ENCODE assay signal across 16 mouse cellular contexts in the genomic region with DNA sequence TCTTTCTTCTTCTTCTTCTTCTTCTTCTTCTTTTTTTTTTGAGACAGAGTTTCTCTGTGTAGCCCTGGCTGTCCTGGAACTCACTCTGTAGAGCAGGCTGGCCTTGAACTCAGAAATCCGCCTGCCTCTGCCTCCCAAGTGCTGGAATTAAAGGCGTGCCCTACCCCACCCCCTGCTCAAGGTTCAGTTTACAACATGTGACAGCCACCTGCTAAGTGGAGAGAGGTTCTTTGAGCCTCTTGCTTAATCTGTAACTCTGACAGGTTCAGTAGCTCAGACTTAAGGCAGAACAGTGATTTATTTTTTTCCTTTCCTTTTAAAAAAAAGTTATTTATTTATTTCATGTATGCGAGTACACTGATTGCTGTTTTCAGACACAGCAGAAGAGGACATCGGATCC. TPM values are rescaled to one million over a fixed set of nuclear protein-coding genes. Genes with fewer than 3 reads are reported as not detected.
"Had no signal": no experiment of that assay in that cellular context is flagged by ENCODE, and none has a peak within 500 bp of the region (broad histone marks: within the 10 kb centered on the region; RNA-seq: fewer than 3 reads in every experiment).

No protein-coding gene starts in this region.

RNA-seq across cellular contexts. Expression of a gene that starts 18.4 kb away (rescaled TPM):
- total RNA-seq: layer of hippocampus, postnatal 14 days; left cerebral cortex, postnatal 4 days had no signal
- polyA plus RNA-seq: midbrain, embryonic 12.5 days; neural tube, embryonic 14.5 days had no signal

RNA-seq across cellular contexts. Expression of a gene that starts 55.2 kb away (rescaled TPM):
- total RNA-seq: layer of hippocampus, adult 8-10 months; layer of hippocampus, postnatal 14 days; left cerebral cortex, adult 18-20 months; left cerebral cortex, postnatal 10 days; left cerebral cortex, postnatal 4 days; megakaryocyte-erythroid progenitor cell, adult 5-6 weeks had no signal
- polyA plus RNA-seq: intestine, postnatal 0 days; kidney, postnatal 0 days; limb, embryonic 13.5 days; liver, embryonic 12.5 days; liver, embryonic 16.5 days; lung, embryonic 15.5 days; midbrain, embryonic 12.5 days; midbrain, embryonic 16.5 days; neural tube, embryonic 14.5 days; stomach, embryonic 16.5 days had no signal
